Mouse (Mus musculus): ENCODE results near the gene Ubl5. TPM values are rescaled to one million over a fixed set of nuclear protein-coding genes. Genes with fewer than 3 reads are reported as not detected.
"Not testable (repeated sequence)": the region's sequence is repeated elsewhere in the genome, so short reads cannot be mapped to it uniquely, and the experiment has no call there.

Ubl5 gene
- polyA plus RNA-seq, 1 experiment from 2014 or later = 346 TPM

GRCm38 (mm10) chr9:20635676-20636075 lies 7.0 kb upstream of the Ubl5 start:
- H3K4me3 ChIP-seq (ENCODE audit: low read depth, low read length); H3K27ac ChIP-seq (ENCODE audit: low read depth); DNase-seq (ENCODE audit: low spot score); H3K9me3 ChIP-seq (ENCODE audit: control insufficient read depth, low read length); ATAC-seq (replicated peaks; ENCODE audit: low FRiP score, low TSS enrichment, low read depth); H3K4me1 ChIP-seq (replicated peaks; ENCODE audit: control insufficient read depth, insufficient read depth, low read length); H3K9ac ChIP-seq (ENCODE audit: low read length); H3K4me2 ChIP-seq (ENCODE audit: low read length); H3K27me3 ChIP-seq (replicated peaks; ENCODE audit: control insufficient read depth, insufficient read depth, low read length): not testable (repeated sequence)
- WGBS = 93% methylated on average over 8 of the region's 8 CpGs
- H3K36me3 ChIP-seq (ENCODE audit: control insufficient read depth, insufficient read depth, low read length) = peaks cover 24% of the 10 kb centered on the region

- WGBS = 78% methylated on average over 3 of the region's 3 CpGs
- Histone ChIP-seq H3K4me1 (replicated peaks; ENCODE audit: control insufficient read depth, insufficient read depth, low read length) (peaks cover 8% of the 10 kb centered on the region), H3K36me3 (ENCODE audit: control insufficient read depth, insufficient read depth, low read length) (peaks cover 24% of the 10 kb centered on the region)
These were observed 6.4 kb upstream of the Ubl5 start for GRCm38 (mm10) chr9:20636256-20636655.

GRCm38 (mm10) chr9:20636790-20637189 lies 5.9 kb upstream of the Ubl5 start:
- peaks cover 24% of the 10 kb centered on the region for H3K36me3 ChIP-seq (ENCODE audit: control insufficient read depth, insufficient read depth, low read length)
- WGBS = 91% methylated on average over 2 of the region's 2 CpGs
- no peak overlapping the region for H3K4me2 ChIP-seq (ENCODE audit: low read length)
- ATAC-seq (replicated peaks; ENCODE audit: low FRiP score, low TSS enrichment, low read depth) (no peak), DNase-seq (ENCODE audit: low spot score) (no peak)
- H3K9me3 ChIP-seq (ENCODE audit: control insufficient read depth, low read length) = no peaks in the 10 kb centered on the region
- H3K27me3 ChIP-seq (replicated peaks; ENCODE audit: control insufficient read depth, insufficient read depth, low read length) = no peaks in the 10 kb centered on the region
- H3K4me1 ChIP-seq (replicated peaks; ENCODE audit: control insufficient read depth, insufficient read depth, low read length) = peaks cover 12% of the 10 kb centered on the region
- H3K9ac ChIP-seq (ENCODE audit: low read length) = no peak overlapping the region
- no peak overlapping the region for H3K4me3 ChIP-seq (ENCODE audit: low read depth, low read length)
- H3K27ac ChIP-seq (ENCODE audit: low read depth) = no peak overlapping the region

More at GRCm38 (mm10) chr9:20636256-20636655, 6.4 kb upstream of the Ubl5 start:
- Histone ChIP-seq H3K9me3 (ENCODE audit: control insufficient read depth, low read length) (no peaks in the 10 kb centered on the region), H3K4me3 (ENCODE audit: low read depth, low read length) (no peak overlapping the region), H3K27me3 (replicated peaks; ENCODE audit: control insufficient read depth, insufficient read depth, low read length) (no peaks in the 10 kb centered on the region), H3K27ac (ENCODE audit: low read depth) (no peak overlapping the region), H3K4me2 (ENCODE audit: low read length) (no peak overlapping the region), H3K9ac (ENCODE audit: low read length) (no peak overlapping the region)
- DNase-seq (ENCODE audit: low spot score) (no peak), ATAC-seq (replicated peaks; ENCODE audit: low FRiP score, low TSS enrichment, low read depth) (no peak)

- no peak for ATAC-seq (replicated peaks; ENCODE audit: low FRiP score, low TSS enrichment, low read depth)
- Histone ChIP-seq H3K27ac (ENCODE audit: low read depth) (no peak overlapping the region), H3K4me2 (ENCODE audit: low read length) (no peak overlapping the region), H3K4me3 (ENCODE audit: low read depth, low read length) (no peak overlapping the region), H3K27me3 (replicated peaks; ENCODE audit: control insufficient read depth, insufficient read depth, low read length) (no peaks in the 10 kb centered on the region), H3K36me3 (ENCODE audit: control insufficient read depth, insufficient read depth, low read length) (peaks cover 24% of the 10 kb centered on the region), H3K9me3 (ENCODE audit: control insufficient read depth, low read length) (no peaks in the 10 kb centered on the region), H3K9ac (ENCODE audit: low read length) (no peak overlapping the region), H3K4me1 (replicated peaks; ENCODE audit: control insufficient read depth, insufficient read depth, low read length) (peaks cover 15% of the 10 kb centered on the region)
- DNase-seq (ENCODE audit: low spot score) = no peak
- 93% methylated on average over 19 of the region's 19 CpGs for WGBS
These were observed 4.1 kb upstream of the Ubl5 start for GRCm38 (mm10) chr9:20638552-20638951.

- Histone ChIP-seq H3K27me3 (replicated peaks; ENCODE audit: control insufficient read depth, insufficient read depth, low read length) (no peaks in the 10 kb centered on the region), H3K27ac (ENCODE audit: low read depth) (no peak overlapping the region), H3K4me1 (replicated peaks; ENCODE audit: control insufficient read depth, insufficient read depth, low read length) (peaks cover 19% of the 10 kb centered on the region), H3K4me2 (ENCODE audit: low read length) (no peak overlapping the region), H3K9me3 (ENCODE audit: control insufficient read depth, low read length) (no peaks in the 10 kb centered on the region), H3K4me3 (ENCODE audit: low read depth, low read length) (no peak overlapping the region), H3K9ac (ENCODE audit: low read length) (no peak overlapping the region), H3K36me3 (ENCODE audit: control insufficient read depth, insufficient read depth, low read length) (peaks cover 24% of the 10 kb centered on the region)
- DNase-seq (ENCODE audit: low spot score) (no peak), ATAC-seq (replicated peaks; ENCODE audit: low FRiP score, low TSS enrichment, low read depth) (no peak)
- WGBS = 85% methylated on average over 4 of the region's 4 CpGs
These were observed 3.2 kb upstream of the Ubl5 start for GRCm38 (mm10) chr9:20639486-20639885.

- Histone ChIP-seq H3K4me1 (replicated peaks; ENCODE audit: control insufficient read depth, insufficient read depth, low read length) (peaks cover 22% of the 10 kb centered on the region), H3K9ac (ENCODE audit: low read length) (peak overlapping the region; percentile 86), H3K27ac (ENCODE audit: low read depth) (peak overlapping the region; percentile 97; the same call in 1 of the 2 replicates), H3K27me3 (replicated peaks; ENCODE audit: control insufficient read depth, insufficient read depth, low read length) (no peaks in the 10 kb centered on the region), H3K36me3 (ENCODE audit: control insufficient read depth, insufficient read depth, low read length) (peaks cover 32% of the 10 kb centered on the region), H3K4me3 (ENCODE audit: low read depth, low read length) (peak overlapping the region; percentile 84), H3K9me3 (ENCODE audit: control insufficient read depth, low read length) (no peaks in the 10 kb centered on the region), H3K4me2 (ENCODE audit: low read length) (peak overlapping the region; percentile 88)
- no peak for DNase-seq (ENCODE audit: low spot score)
- ATAC-seq (replicated peaks; ENCODE audit: low FRiP score, low TSS enrichment, low read depth) = no peak
- WGBS = 14% methylated on average over 6 of the region's 6 CpGs
These were observed 1.2 kb upstream of the Ubl5 start for GRCm38 (mm10) chr9:20641501-20641900.

- no peaks in the 10 kb centered on the region for H3K9me3 ChIP-seq (ENCODE audit: control insufficient read depth, low read length)
These were observed 303 bp downstream of the Ubl5 start for GRCm38 (mm10) chr9:20642896-20643466.

GRCm38 (mm10) chr9:20643781-20644180 lies 1.1 kb downstream of the Ubl5 start:
- ATAC-seq (replicated peaks; ENCODE audit: low FRiP score, low TSS enrichment, low read depth) = no peak
- Histone ChIP-seq H3K9ac (ENCODE audit: low read length) (peak overlapping the region; percentile 78), H3K36me3 (ENCODE audit: control insufficient read depth, insufficient read depth, low read length) (peaks cover 29% of the 10 kb centered on the region), H3K4me1 (replicated peaks; ENCODE audit: control insufficient read depth, insufficient read depth, low read length) (peaks cover 22% of the 10 kb centered on the region), H3K4me3 (ENCODE audit: low read depth, low read length) (peak overlapping the region; percentile 84), H3K27me3 (replicated peaks; ENCODE audit: control insufficient read depth, insufficient read depth, low read length) (no peaks in the 10 kb centered on the region), H3K9me3 (ENCODE audit: control insufficient read depth, low read length) (no peaks in the 10 kb centered on the region), H3K27ac (ENCODE audit: low read depth) (peak overlapping the region; percentile 97), H3K4me2 (ENCODE audit: low read length) (peak overlapping the region; percentile 88)
- DNase-seq (ENCODE audit: low spot score) = peak; percentile 52
- 6% methylated on average over 13 of the region's 13 CpGs for WGBS

More at GRCm38 (mm10) chr9:20642896-20643466, 303 bp downstream of the Ubl5 start:
- Histone ChIP-seq H3K27me3 (replicated peaks; ENCODE audit: control insufficient read depth, insufficient read depth, low read length) (no peaks in the 10 kb centered on the region), H3K4me1 (replicated peaks; ENCODE audit: control insufficient read depth, insufficient read depth, low read length) (peaks cover 22% of the 10 kb centered on the region), H3K36me3 (ENCODE audit: control insufficient read depth, insufficient read depth, low read length) (peaks cover 32% of the 10 kb centered on the region), H3K27ac (ENCODE audit: low read depth) (peak overlapping the region; percentile 97), H3K4me3 (ENCODE audit: low read depth, low read length) (peak overlapping the region; percentile 84), H3K4me2 (ENCODE audit: low read length) (peak overlapping the region; percentile 88), H3K9ac (ENCODE audit: low read length) (peak overlapping the region; percentile 78)
- WGBS = under 1% methylated on average over 30 of the region's 30 CpGs
- DNase-seq (ENCODE audit: low spot score) = peak; percentile 93
- ATAC-seq (replicated peaks; ENCODE audit: low FRiP score, low TSS enrichment, low read depth) = peak; percentile 87
